Comparison of ENCODE assay signal across 15 mouse cellular contexts in the genomic region with DNA sequence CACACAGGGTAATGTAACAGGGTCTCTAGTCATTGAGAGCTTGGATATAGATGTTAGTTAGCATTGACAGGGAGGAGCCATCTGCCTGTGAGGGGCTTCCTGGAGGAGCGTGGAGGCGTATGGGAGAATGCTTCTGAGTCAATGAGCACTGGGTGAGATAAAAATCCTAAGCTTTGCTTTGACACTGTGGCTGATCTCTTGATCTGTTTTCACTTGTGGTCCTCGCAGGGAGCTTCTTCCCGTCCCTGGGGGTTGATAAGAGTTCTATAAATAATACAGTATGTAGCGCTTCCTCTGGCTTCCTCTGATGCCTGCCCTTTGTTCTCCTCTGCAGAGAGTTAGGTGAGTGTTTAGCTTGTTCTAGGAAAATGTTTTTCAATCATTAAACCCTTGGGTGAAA.
DNase-seq lines count a peak whose midpoint lies in the region; ATAC-seq lines count a peak whose summit lies in the region.
"Had no signal": no experiment of that assay in that cellular context is flagged by ENCODE, and none has a peak within 500 bp of the region (broad histone marks: within the 10 kb centered on the region; RNA-seq: fewer than 3 reads in every experiment).

No protein-coding gene starts in this region.

- ATAC-seq in forebrain, embryonic 16.5 days: 0 out of 2 replicates have a peak, but pooled peaks have one; percentile 29
- no peak; the same call in 1 of the 2 replicates for ATAC-seq in kidney, embryonic 16.5 days (ENCODE audit: low FRiP score, low TSS enrichment)
- ATAC-seq: Patski had no signal

- H3K9ac ChIP-seq in forebrain, embryonic 16.5 days (replicated peaks; ENCODE audit: low read depth, low read length): no peak overlapping the region
- no peak overlapping the region for H3K9ac ChIP-seq in kidney, embryonic 16.5 days (replicated peaks; ENCODE audit: low read length)

- 0 out of 2 replicates have a peak, but pooled peaks cover 2% of the 10 kb centered on the region for H3K4me1 ChIP-seq in forebrain, embryonic 16.5 days (replicated peaks; ENCODE audit: control insufficient read depth, insufficient read depth, low read length)
- no peaks in the 10 kb centered on the region for H3K4me1 ChIP-seq in forebrain, embryonic 10.5 days
- peaks cover 6% of the 10 kb centered on the region; the same call in 1 of the 2 replicates for H3K4me1 ChIP-seq in kidney, embryonic 16.5 days (ENCODE audit: insufficient read depth, low read length)

- H3K4me3 ChIP-seq in forebrain, embryonic 16.5 days (replicated peaks; ENCODE audit: low read length): no peak overlapping the region
- H3K4me3 ChIP-seq in forebrain, embryonic 10.5 days: no peak overlapping the region
- H3K4me3 ChIP-seq in kidney, embryonic 16.5 days (ENCODE audit: low read length): no peak overlapping the region
- H3K4me3 ChIP-seq: gastrocnemius, adult 2 months had no signal

- H3K27ac ChIP-seq in forebrain, embryonic 16.5 days (ENCODE audit: low read length): no peak overlapping the region
- H3K27ac ChIP-seq in forebrain, embryonic 10.5 days: no peak overlapping the region
- no peak overlapping the region for H3K27ac ChIP-seq in kidney, embryonic 16.5 days (ENCODE audit: low read length)
- H3K27ac ChIP-seq: gastrocnemius, adult 2 months had no signal

- no peak for DNase-seq in forebrain, embryonic 10.5 days (ENCODE audit: extremely low spot score, low spot score)
- peak; percentile 24 for DNase-seq in kidney, postnatal 14 days
- peak; percentile 21 for DNase-seq in brain, adult 2 months (ENCODE audit: low read depth, low spot score)
- peak; percentile 31 for DNase-seq in retina, embryonic 14.5 days (ENCODE audit: low spot score)
- no peak for DNase-seq in right cerebral cortex, adult 2 months (ENCODE audit: low spot score in 2 of 2)
- no peak for DNase-seq in cerebellum, postnatal 25 days
- DNase-seq: adrenal gland, postnatal 25 days; B cell, adult 2 months; cerebellum, postnatal 10 days; gastrocnemius, adult 2 months; spleen, adult 18-20 months had no signal

- no peak overlapping the region for H3K4me2 ChIP-seq in forebrain, embryonic 16.5 days (ENCODE audit: low read length)
- no peak overlapping the region for H3K4me2 ChIP-seq in kidney, embryonic 16.5 days (replicated peaks; ENCODE audit: low read depth, low read length)
- H3K4me2 ChIP-seq: liver, embryonic 11.5 days had no signal

- H3K36me3 ChIP-seq in forebrain, embryonic 16.5 days (ENCODE audit: control insufficient read depth, insufficient read depth): no peaks in the 10 kb centered on the region
- no peaks in the 10 kb centered on the region for H3K36me3 ChIP-seq in forebrain, embryonic 10.5 days (replicated peaks)
- H3K36me3 ChIP-seq in kidney, embryonic 16.5 days (ENCODE audit: insufficient read depth, low read length): no peaks in the 10 kb centered on the region

- no peaks in the 10 kb centered on the region for H3K27me3 ChIP-seq in forebrain, embryonic 16.5 days (replicated peaks; ENCODE audit: control insufficient read depth, insufficient read depth, low read length)
- no peaks in the 10 kb centered on the region for H3K27me3 ChIP-seq in forebrain, embryonic 10.5 days (ENCODE audit: poor library complexity, severe bottlenecking)
- no peaks in the 10 kb centered on the region for H3K27me3 ChIP-seq in kidney, embryonic 16.5 days (ENCODE audit: insufficient read depth, low read length)
- H3K27me3 ChIP-seq: Patski had no signal

- 67% methylated on average over 5 of the region's 5 CpGs for WGBS in forebrain, embryonic 16.5 days
- 68% methylated on average over 5 of the region's 5 CpGs for WGBS in forebrain, embryonic 10.5 days
- WGBS in kidney, embryonic 16.5 days: 36% methylated on average over 5 of the region's 5 CpGs

- no peaks in the 10 kb centered on the region for H3K9me3 ChIP-seq in forebrain, embryonic 16.5 days (ENCODE audit: control insufficient read depth, low read length)
- H3K9me3 ChIP-seq in forebrain, embryonic 10.5 days: no peaks in the 10 kb centered on the region
- H3K9me3 ChIP-seq in kidney, embryonic 16.5 days (ENCODE audit: low read length): no peaks in the 10 kb centered on the region

Comparison
In these comparisons a context has a peak if more than half of its experiments do, and no peak if none do; other contexts are left out.
1. DNase-seq: peak in kidney, postnatal 14 days (single experiment), brain, adult 2 months (single experiment) and retina, embryonic 14.5 days (single experiment); none in forebrain, embryonic 10.5 days (single experiment), right cerebral cortex, adult 2 months (0 of 2) and cerebellum, postnatal 25 days (0 of 2).